Mouse (Mus musculus): Measurements from ENCODE around the gene Dpep1.
A peak's percentile ranks its signal among the peaks of the same experiment; 100 is the strongest.

DNA sequence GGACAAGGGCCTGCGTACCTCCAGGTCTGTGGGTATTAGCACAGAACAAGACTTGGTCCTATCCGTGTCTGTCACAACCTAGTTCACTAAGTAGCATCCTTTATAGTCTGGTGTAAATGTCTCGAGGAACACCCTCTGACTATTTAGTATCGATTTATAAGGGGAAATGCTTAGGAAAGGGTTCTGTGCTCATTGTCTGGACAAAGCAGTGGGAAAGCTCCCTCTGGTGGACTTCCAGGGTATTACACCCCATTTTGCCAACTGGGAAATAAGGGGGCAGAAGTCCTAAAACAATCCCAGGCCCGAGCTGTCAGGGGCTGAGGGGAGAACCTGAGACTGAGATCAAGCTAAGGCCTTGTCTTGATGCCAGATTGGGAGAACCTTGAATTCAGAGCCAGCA lies 16.2 kb downstream of the Dpep1 start:
- peak; percentile 91 for TF ChIP-seq CTCF (IDR thresholded peaks at IDR 0.05; ENCODE audit: low read depth)
- no peak for TF ChIP-seq EP300 (IDR thresholded peaks at IDR 0.05; ENCODE audit: low read depth)

All from heart, postnatal 0 days (tissue).